ENCODE assay signal across 26 mouse cellular contexts in the genomic region with DNA sequence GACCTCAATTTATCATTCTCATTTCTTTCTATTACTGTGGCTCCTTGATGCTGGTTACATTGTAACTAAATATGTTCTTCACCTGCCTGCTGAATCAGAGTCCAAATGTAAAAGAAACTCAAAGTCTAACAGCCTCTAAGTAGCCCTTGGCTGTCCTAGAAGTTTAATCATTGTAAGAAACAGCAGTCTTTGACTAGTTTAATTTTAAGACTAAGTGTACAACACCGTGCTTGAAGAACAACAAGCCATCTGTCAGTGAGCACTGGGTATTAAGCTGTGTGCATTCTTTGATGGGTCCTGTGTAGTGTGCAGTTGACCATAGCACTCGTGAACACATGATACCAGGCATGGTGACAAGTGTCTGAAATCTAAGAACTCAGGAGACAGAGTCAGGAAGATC. TPM values are rescaled to one million over a fixed set of nuclear protein-coding genes. Genes with fewer than 3 reads are reported as not detected.
DNase-seq lines count a peak whose midpoint lies in the region; ATAC-seq and TF ChIP-seq lines count a peak whose summit lies in the region.
"Had no signal": no experiment of that assay in that cellular context is flagged by ENCODE, and none has a peak within 500 bp of the region (broad histone marks: within the 10 kb centered on the region; RNA-seq: fewer than 3 reads in every experiment).

No protein-coding gene starts in this region.

- TF ChIP-seq CTCF in kidney, adult 2 months (conservative IDR thresholded peaks at IDR 0.05; ENCODE audit: insufficient read depth, insufficient read length, low read depth, low read length): no peak
- TF ChIP-seq CTCF in liver, adult 2 months (IDR thresholded peaks at IDR 0.05; ENCODE audit: low read depth, low read length): no peak

- peaks cover 17% of the 10 kb centered on the region for H3K4me1 ChIP-seq in kidney, adult 2 months (ENCODE audit: control insufficient read depth, insufficient read depth, low read length)
- peaks cover 4% of the 10 kb centered on the region; the same call in 1 of the 2 replicates for H3K4me1 ChIP-seq in liver, adult 2 months (ENCODE audit: control insufficient read depth, insufficient read depth, low read length)
- H3K4me1 ChIP-seq in forebrain, embryonic 12.5 days: no peaks in the 10 kb centered on the region
- H3K4me1 ChIP-seq: embryonic facial prominence, embryonic 12.5 days; heart, embryonic 12.5 days had no signal

- H3K27ac ChIP-seq in kidney, adult 2 months (ENCODE audit: insufficient read depth, low read depth, low read length): peak overlapping the region; percentile 82
- H3K27ac ChIP-seq in liver, adult 2 months (replicated peaks; ENCODE audit: insufficient read depth, low read depth, low read length): no peak overlapping the region
- no peak overlapping the region for H3K27ac ChIP-seq in forebrain, embryonic 12.5 days
- H3K27ac ChIP-seq: embryonic facial prominence, embryonic 12.5 days had no signal

- peak; percentile 84 for DNase-seq in kidney, adult 2 months
- DNase-seq in kidney, postnatal 4 days: no peak
- DNase-seq in liver, adult 2 months (ENCODE audit: extremely low read depth, low read depth, low spot score): peak; percentile 12
- DNase-seq in liver: no peak
- DNase-seq in kidney, postnatal 14 days: peak; percentile 44
- DNase-seq in frontal cortex, postnatal 36 days (ENCODE audit: low spot score in 2 of 2): no peak
- no peak for DNase-seq in heart, postnatal 4 days
- DNase-seq: adrenal gland, postnatal 14 days; cerebellum, adult 11-12 months; cerebellum, adult 9-10 months; cerebellum, postnatal 25 days; gastrocnemius, postnatal 14 days had no signal

- no peak for TF ChIP-seq POLR2A in kidney, adult 2 months (IDR thresholded peaks at IDR 0.05; ENCODE audit: low read depth, low read length)
- no peak for TF ChIP-seq POLR2A in liver, adult 2 months (IDR thresholded peaks at IDR 0.05; ENCODE audit: extremely low read depth, insufficient read depth, low read length)

- H3K27me3 ChIP-seq in kidney, adult 2 months (replicated peaks; ENCODE audit: control insufficient read depth, insufficient read depth, low read length): no peaks in the 10 kb centered on the region
- no peaks in the 10 kb centered on the region for H3K27me3 ChIP-seq in liver, adult 2 months (ENCODE audit: control insufficient read depth, insufficient read depth, low read length)
- no peaks in the 10 kb centered on the region for H3K27me3 ChIP-seq in forebrain, embryonic 12.5 days
- H3K27me3 ChIP-seq: embryonic facial prominence, embryonic 12.5 days; heart, embryonic 12.5 days had no signal

- no peaks in the 10 kb centered on the region for H3K79me2 ChIP-seq in liver, adult 2 months (ENCODE audit: control insufficient read depth, insufficient read depth, low read length)

- ATAC-seq in forebrain, embryonic 12.5 days (ENCODE audit: low FRiP score): no peak
- ATAC-seq: forebrain, embryonic 16.5 days had no signal

- H3K4me2 ChIP-seq in forebrain, embryonic 12.5 days: no peak overlapping the region
- H3K4me2 ChIP-seq: embryonic facial prominence, embryonic 12.5 days; heart, embryonic 12.5 days had no signal

- 36% methylated on average over 2 of the region's 2 CpGs for WGBS in kidney, adult 2 months
- WGBS in liver, adult 2 months: 57% methylated on average over 2 of the region's 2 CpGs
- 77% methylated on average over 2 of the region's 2 CpGs for WGBS in forebrain, embryonic 12.5 days

- no peak overlapping the region for H3K4me3 ChIP-seq in kidney, adult 2 months (ENCODE audit: insufficient read depth, low read depth, low read length)
- H3K4me3 ChIP-seq in liver, adult 2 months (ENCODE audit: insufficient read depth, low read depth, low read length): no peak overlapping the region
- no peak overlapping the region for H3K4me3 ChIP-seq in forebrain, embryonic 12.5 days (replicated peaks)
- H3K4me3 ChIP-seq: embryonic facial prominence, embryonic 12.5 days; heart, embryonic 12.5 days had no signal

- H3K9me3 ChIP-seq in forebrain, embryonic 12.5 days: no peaks in the 10 kb centered on the region
- H3K9me3 ChIP-seq: embryonic facial prominence, embryonic 12.5 days; heart, embryonic 12.5 days had no signal

- no peak overlapping the region for H3K9ac ChIP-seq in liver, adult 2 months (ENCODE audit: low read depth, low read length)
- no peak overlapping the region for H3K9ac ChIP-seq in forebrain, embryonic 12.5 days
- H3K9ac ChIP-seq: embryonic facial prominence, embryonic 12.5 days; heart, embryonic 12.5 days had no signal

- H3K36me3 ChIP-seq in kidney, adult 2 months (ENCODE audit: control insufficient read depth, insufficient read depth, low read length): no peaks in the 10 kb centered on the region
- H3K36me3 ChIP-seq in liver, adult 2 months (ENCODE audit: control insufficient read depth, insufficient read depth, low read length): no peaks in the 10 kb centered on the region
- no peaks in the 10 kb centered on the region for H3K36me3 ChIP-seq in forebrain, embryonic 12.5 days (replicated peaks)
- H3K36me3 ChIP-seq: embryonic facial prominence, embryonic 12.5 days; heart, embryonic 12.5 days had no signal

RNA-seq across cellular contexts. Expression of a gene that starts 4.8 kb away (rescaled TPM):
- 13.0 and 15.0 TPM in 2 replicates for polyA plus RNA-seq in kidney, adult 2 months (2012; rRNA removed)
- total RNA-seq in liver, adult 2 months (2014; rRNA removed): 2.9 and 3.2 TPM in 2 replicates
- 0.14 and 0.22 TPM in 2 replicates for polyA plus RNA-seq in liver, adult 2 months (2012; rRNA removed)
- polyA plus RNA-seq in forebrain, embryonic 12.5 days (2016; fragmentation: Nextera tagmentation; extraction: Ambion mirVana): not detected in 2 replicates
- not detected for total RNA-seq in heart, postnatal 4 days (2021)
- total RNA-seq: adrenal gland, postnatal 14 days; gastrocnemius, adult 18-20 months; gastrocnemius, postnatal 14 days; heart, adult 8-10 months; heart, postnatal 25 days; MEL had no signal
- polyA plus RNA-seq: C2C12; cortical plate, adult 2 months; embryonic facial prominence, embryonic 12.5 days; forebrain, embryonic 11.5 days; forebrain, embryonic 16.5 days; frontal cortex, adult 2 months; gonadal fat pad, adult 2 months; heart, embryonic 12.5 days; hindbrain, embryonic 11.5 days had no signal

RNA-seq across cellular contexts. Expression of a gene that starts 8.1 kb away (rescaled TPM):
- polyA plus RNA-seq in kidney, adult 2 months (2012; rRNA removed): 11.3 and 11.5 TPM in 2 replicates
- total RNA-seq in liver, adult 2 months (2014; rRNA removed): 5.5 and 5.8 TPM in 2 replicates
- polyA plus RNA-seq in liver, adult 2 months (2012; rRNA removed): 5.8 and 6.0 TPM in 2 replicates
- 22.0 and 22.2 TPM in 2 replicates for polyA plus RNA-seq in forebrain, embryonic 12.5 days (2016; fragmentation: Nextera tagmentation; extraction: Ambion mirVana)
- 1 to 10 TPM; 7.6 to 8.8 TPM for total RNA-seq in heart, postnatal 4 days (2021)

RNA-seq across cellular contexts. Expression of a gene that starts 29.2 kb away (rescaled TPM):
- polyA plus RNA-seq in kidney, adult 2 months (2012; rRNA removed): 9.5 and 11.3 TPM in 2 replicates
- total RNA-seq in liver, adult 2 months (2014; rRNA removed): 0.09 and 0.13 TPM in 2 replicates
- 0.17 and 0.32 TPM in 2 replicates for polyA plus RNA-seq in liver, adult 2 months (2012; rRNA removed)
- 6.4 and 7.2 TPM in 2 replicates for polyA plus RNA-seq in forebrain, embryonic 12.5 days (2016; fragmentation: Nextera tagmentation; extraction: Ambion mirVana)
- total RNA-seq in heart, postnatal 4 days (2021): 10 to 100 TPM in 1 of 2 experiments, 1 to 10 TPM in 1; 10.0 to 10.7 TPM

RNA-seq across cellular contexts. Expression of a gene that starts 33.2 kb away (rescaled TPM):
- 32.3 and 34.3 TPM in 2 replicates for polyA plus RNA-seq in kidney, adult 2 months (2012; rRNA removed)
- 20.0 and 25.7 TPM in 2 replicates for total RNA-seq in liver, adult 2 months (2014; rRNA removed)
- polyA plus RNA-seq in liver, adult 2 months (2012; rRNA removed): 10.7 and 11.3 TPM in 2 replicates
- 116 and 118 TPM in 2 replicates for polyA plus RNA-seq in forebrain, embryonic 12.5 days (2016; fragmentation: Nextera tagmentation; extraction: Ambion mirVana)
- 10 to 100 TPM; 24.6 to 27.8 TPM for total RNA-seq in heart, postnatal 4 days (2021)

RNA-seq across cellular contexts. Expression of a gene that starts 36.1 kb away (rescaled TPM):
- polyA plus RNA-seq in kidney, adult 2 months (2012; rRNA removed): 0.68 and 0.75 TPM in 2 replicates
- 0.20 and 0.28 TPM in 2 replicates for total RNA-seq in liver, adult 2 months (2014; rRNA removed)
- 0.14 and 0.49 TPM in 2 replicates for polyA plus RNA-seq in liver, adult 2 months (2012; rRNA removed)
- 0.72 and 0.74 TPM in 2 replicates for polyA plus RNA-seq in forebrain, embryonic 12.5 days (2016; fragmentation: Nextera tagmentation; extraction: Ambion mirVana)
- 1 to 10 TPM; 1.1 to 1.2 TPM for total RNA-seq in heart, postnatal 4 days (2021)
- total RNA-seq: MEL had no signal
- polyA plus RNA-seq: C2C12; hindbrain, embryonic 11.5 days had no signal

Comparison
In these comparisons a context has a peak if more than half of its experiments do, and no peak if none do; other contexts are left out.
1. DNase-seq: peak in kidney, adult 2 months (single experiment), liver, adult 2 months (single experiment) and kidney, postnatal 14 days (single experiment); none in kidney, postnatal 4 days (0 of 2), liver (single experiment), frontal cortex, postnatal 36 days (0 of 2) and heart, postnatal 4 days (single experiment).
2. RNA of a gene that starts 4.8 kb away (polyA plus RNA-seq): 13.0 to 15.0 TPM in kidney, adult 2 months; 0.14 to 0.22 TPM in liver, adult 2 months and not detected in forebrain, embryonic 12.5 days; every median in the first group is over 10 times any median in the second.